Mouse (Mus musculus): ENCODE measurements around the gene Gm5965.
"Not testable (repeated sequence)": the region's sequence is repeated elsewhere in the genome, so short reads cannot be mapped to it uniquely, and the experiment has no call there.

The Gm5965 gene

GRCm38 (mm10) chr16:88777596-88777995 lies at the start of gene Gm5965:
Gene Gm5965, plus strand, starts transcription at chr16:88777896.
- DNase-seq (ENCODE audit: low spot score), result no peak

- DNase-seq (ENCODE audit: low spot score), result no peak
These were observed 48.9 kb upstream of the Gm5965 start, which contains the start of gene Krtap13-1 for GRCm38 (mm10) chr16:88728812-88729275. Gene Krtap13-1, plus strand, starts transcription at chr16:88728862.

GRCm38 (mm10) chr16:88735391-88735790 lies 42.3 kb upstream of the Gm5965 start:
- DNase-seq (ENCODE audit: low spot score), result no peak

DNA sequence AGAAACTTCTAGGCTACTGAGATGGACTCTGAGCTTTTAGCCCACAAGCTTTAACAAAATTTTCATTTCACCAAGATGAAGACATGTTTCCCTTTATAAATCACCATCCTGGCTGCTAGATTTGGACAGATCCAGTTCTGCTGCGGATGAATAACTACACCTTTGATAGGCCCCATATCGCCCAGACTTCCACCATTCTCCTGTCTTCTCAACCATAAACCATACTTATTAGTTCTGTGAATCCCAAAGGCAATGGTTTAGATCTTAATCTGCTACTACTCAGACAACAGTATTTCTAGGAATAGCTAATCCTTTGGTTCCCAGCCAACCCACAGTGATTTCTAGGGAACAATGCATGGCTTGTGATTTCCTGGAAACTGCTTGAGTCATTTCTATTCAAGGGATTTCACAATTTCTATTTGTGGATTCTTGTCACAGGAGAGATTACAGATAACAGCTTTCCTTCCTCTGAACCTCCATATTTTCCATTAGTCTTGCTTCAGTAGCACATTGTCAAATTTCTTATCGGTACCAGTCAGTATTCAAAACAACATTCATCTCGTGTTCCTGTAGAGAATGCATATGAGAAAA lies 32.9 kb upstream of the Gm5965 start:
- DNase-seq (ENCODE audit: low spot score), result no peak

GRCm38 (mm10) chr16:88747943-88748342 lies 29.8 kb upstream of the Gm5965 start:
- no peak for DNase-seq (ENCODE audit: low spot score)

DNA sequence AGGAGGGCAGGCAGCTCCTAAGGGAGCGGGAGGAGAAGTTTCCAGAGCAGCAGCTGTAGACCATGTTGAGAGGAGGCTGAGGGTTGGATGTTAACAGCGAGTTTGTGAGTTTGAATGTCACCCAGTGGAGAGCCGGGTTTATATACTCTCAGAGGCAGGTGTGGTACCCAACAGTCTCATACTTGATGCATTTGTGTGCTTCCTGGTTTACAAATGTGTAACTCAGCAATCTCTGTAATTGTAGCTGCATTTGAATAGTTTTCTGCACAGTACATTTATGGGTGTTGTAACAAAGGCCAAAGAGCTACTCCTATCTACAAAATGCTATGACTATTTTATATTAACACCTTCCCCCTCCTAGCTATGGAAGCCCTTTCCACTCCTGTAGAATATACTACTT lies 26.2 kb upstream of the Gm5965 start, which contains the start of gene Krtap13:
Gene Krtap13, minus strand, starts transcription at position 101 of the 400 bp plus-strand sequence.
- not testable (repeated sequence) for DNase-seq (ENCODE audit: low spot score)

DNA sequence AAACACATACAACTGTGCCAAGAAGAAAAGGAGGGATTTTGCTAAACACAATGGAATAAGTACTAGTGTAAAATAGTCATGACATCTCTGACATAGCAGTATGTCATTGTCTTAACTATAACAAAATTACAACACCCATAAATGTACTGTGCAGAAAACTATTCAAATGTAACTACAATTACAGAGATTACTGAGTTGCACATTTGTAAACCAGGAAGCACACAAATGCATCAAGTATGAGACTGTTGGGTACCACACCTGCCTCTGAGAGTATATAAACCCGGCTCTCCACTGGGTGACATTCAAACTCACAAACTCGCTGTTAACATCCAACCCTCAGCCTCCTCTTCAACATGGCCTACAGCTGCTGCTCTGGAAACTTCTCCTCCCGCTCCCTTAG lies 19.1 kb upstream of the Gm5965 start, which contains the start of gene 2310034C09Rik:
Gene 2310034C09Rik, plus strand, starts transcription at position 301 of the 400 bp plus-strand sequence.
- not testable (repeated sequence) for DNase-seq (ENCODE audit: low spot score)

GRCm38 (mm10) chr16:88774106-88774505 lies 3.6 kb upstream of the Gm5965 start, which contains the start of gene 2310057N15Rik:
Gene 2310057N15Rik, minus strand, starts transcription at chr16:88774206.
- DNase-seq (ENCODE audit: low spot score), result no peak

DNA sequence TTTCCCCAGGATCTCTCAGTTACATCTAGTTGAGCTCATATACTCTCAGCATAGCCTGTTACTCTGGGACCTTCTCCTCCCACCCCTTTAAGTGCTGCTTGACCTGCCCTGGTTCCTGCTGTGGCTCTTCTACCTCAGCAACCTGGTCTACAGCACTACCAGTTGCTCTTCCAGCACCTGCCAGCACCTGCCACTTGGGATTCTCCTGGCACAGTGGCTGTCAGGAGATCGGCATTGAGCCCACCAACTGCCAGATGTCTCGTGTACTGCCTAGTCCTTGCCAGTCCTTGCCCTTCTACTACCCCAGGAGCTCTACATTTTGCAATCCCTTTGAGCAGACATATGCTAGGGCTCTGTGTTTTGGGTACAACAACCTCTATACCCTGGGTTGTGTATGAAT lies 9.1 kb downstream of the Gm5965 start:
- DNase-seq (ENCODE audit: low spot score), result no peak

DNA sequence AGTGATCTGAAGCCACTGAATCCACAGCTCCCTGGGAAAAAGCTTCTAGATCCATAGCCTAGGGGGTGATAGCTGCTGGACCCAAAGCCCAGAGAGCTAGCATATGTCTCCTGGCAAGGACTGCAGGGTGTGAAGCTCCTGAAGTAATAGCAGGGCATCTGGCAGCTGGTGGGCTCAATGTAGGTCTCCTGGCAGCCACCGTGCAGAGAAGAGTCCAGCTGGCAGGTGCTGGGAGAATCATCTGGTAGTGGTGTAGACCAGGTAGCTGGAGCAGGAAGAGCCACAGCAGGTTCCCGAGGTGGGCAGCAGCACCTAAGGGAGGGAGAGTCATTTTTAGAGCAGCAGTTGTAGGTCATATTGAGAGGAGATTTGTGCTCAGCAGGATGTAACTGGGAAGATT lies 34.1 kb downstream of the Gm5965 start, which contains the start of gene Gm20741:
Gene Gm20741, minus strand, starts transcription at position 394 of the 400 bp plus-strand sequence.
- DNase-seq (ENCODE audit: low spot score), result no peak

- no peak for DNase-seq (ENCODE audit: low spot score)
These were observed 42.4 kb downstream of the Gm5965 start, which contains the start of gene Krtap15 for GRCm38 (mm10) chr16:88820066-88820465. Gene Krtap15, plus strand, starts transcription at chr16:88820215.

- no peak for DNase-seq (ENCODE audit: low spot score)
These were observed 46.0 kb downstream of the Gm5965 start for GRCm38 (mm10) chr16:88823736-88824135.

GRCm38 (mm10) chr16:88826095-88826652 lies 48.5 kb downstream of the Gm5965 start, which contains the start of gene Krtap14:
Gene Krtap14, minus strand, starts transcription at chr16:88826145.
- DNase-seq (ENCODE audit: low spot score), result no peak

DNA sequence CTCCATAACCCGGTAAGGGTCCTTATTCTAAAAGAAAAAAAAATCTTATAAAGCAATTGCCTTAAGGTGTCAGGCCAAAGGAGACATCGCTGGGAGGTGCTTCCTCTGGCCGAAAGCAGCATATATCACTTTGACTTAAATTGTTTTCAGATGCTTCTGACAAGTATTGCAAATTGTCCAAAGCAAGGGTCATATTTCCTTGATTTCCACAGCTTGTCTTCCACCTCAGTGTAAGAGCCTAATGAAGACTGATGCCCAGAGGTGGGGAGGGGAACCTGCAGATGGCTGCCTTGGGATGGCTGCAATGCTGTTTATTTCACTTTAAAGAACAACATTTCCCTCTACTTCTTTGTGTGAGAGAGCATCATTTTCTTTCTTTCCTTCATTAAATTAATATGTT lies 49.3 kb downstream of the Gm5965 start:
- no peak for DNase-seq (ENCODE audit: low spot score)
